Mouse (Mus musculus): ENCODE measurements around the gene Arrdc4. TPM values are rescaled to one million over a fixed set of nuclear protein-coding genes. Genes with fewer than 3 reads are reported as not detected.

The Arrdc4 gene
- total and polyA plus RNA-seq, 3 experiments, result not detected

DNA sequence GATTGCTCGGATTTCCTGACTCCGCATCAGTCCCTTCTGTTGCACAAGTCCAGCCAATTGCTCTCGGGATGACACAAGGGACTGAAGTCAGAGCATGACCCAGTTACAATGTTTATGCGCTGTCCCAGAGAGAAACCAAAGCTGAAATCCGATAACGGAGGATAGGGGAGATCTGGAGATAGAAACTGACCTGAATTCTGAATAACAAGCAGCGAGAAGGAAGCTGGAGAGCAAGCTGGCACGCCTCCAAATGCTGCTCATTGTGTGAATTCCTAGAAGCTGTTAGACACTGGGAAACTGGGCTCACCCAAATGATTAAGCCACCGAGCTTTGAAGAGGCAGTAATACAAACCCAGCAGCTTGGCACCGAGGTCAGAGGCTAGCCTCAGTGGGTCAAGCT is 31.5 kb downstream of the Arrdc4 start:
- dilution Hi-C loops (cut with MboI; ENCODE audit: extremely low pct_ligation_motif_present, extremely low pct_unique_long_range_greater_than_20kb, low sequenced_read_pairs), result no loop called here

GRCm38 (mm10) chr7:68716926-68717325 is 32.1 kb downstream of the Arrdc4 start:
- H3K36me3 ChIP-seq (replicated peaks in 1 of 2; ENCODE audit: control insufficient read depth in 1 of 2, insufficient read depth in 1 of 2, low read length in 1 of 2), result no peaks in the 10 kb centered on the region
- dilution Hi-C loops (cut with MboI; ENCODE audit: extremely low pct_ligation_motif_present, extremely low pct_unique_long_range_greater_than_20kb, low sequenced_read_pairs), result no loop called here
- no peak for DNase-seq (ENCODE audit: extremely low read depth)
- H3K27ac ChIP-seq (ENCODE audit: insufficient read depth, low read depth), result no peak overlapping the region
- H3K27me3 ChIP-seq (replicated peaks), result no peaks in the 10 kb centered on the region
- TF ChIP-seq MAFK (IDR thresholded peaks at IDR 0.05; ENCODE audit: insufficient replicate concordance, low read length), result no peak
- no peak for TF ChIP-seq KAT2A (IDR thresholded peaks at IDR 0.05; ENCODE audit: insufficient replicate concordance, low read length)
- TF ChIP-seq USF2 (conservative IDR thresholded peaks at IDR 0.05; ENCODE audit: low read depth, low read length), result no peak
- TF ChIP-seq SIN3A (IDR thresholded peaks at IDR 0.05; ENCODE audit: low read length), result no peak
- TF ChIP-seq JUN (IDR thresholded peaks at IDR 0.05; ENCODE audit: insufficient read depth, low read depth, low read length), result no peak
- TF ChIP-seq ZKSCAN1 (IDR thresholded peaks at IDR 0.05; ENCODE audit: borderline replicate concordance, low read depth, low read length), result no peak
- TF ChIP-seq UBTF (IDR thresholded peaks at IDR 0.05; ENCODE audit: low read depth, low read length), result no peak
- no peak for TF ChIP-seq IRF4 (IDR thresholded peaks at IDR 0.05; ENCODE audit: low read depth, low read length)
- no peak for TF ChIP-seq POLR2A (IDR thresholded peaks at IDR 0.05; ENCODE audit: low read depth, low read length)
- no peak for TF ChIP-seq MYC (IDR thresholded peaks at IDR 0.05; ENCODE audit: low read depth, low read length)
- no peak for TF ChIP-seq ZNF384 (IDR thresholded peaks at IDR 0.05; ENCODE audit: low read depth, low read length)
- no peak for TF ChIP-seq RCOR1 (conservative IDR thresholded peaks at IDR 0.05; ENCODE audit: low read depth, low read length)
- no peak for TF ChIP-seq CHD2 (IDR thresholded peaks at IDR 0.05; ENCODE audit: low read length)
- H3K4me2 ChIP-seq (ENCODE audit: insufficient read depth, low read depth, poor library complexity, severe bottlenecking), result no peak overlapping the region
- no peak overlapping the region for H3K4me3 ChIP-seq (replicated peaks in 1 of 3; ENCODE audit: low read depth in 2 of 3, low read length in 2 of 3, poor library complexity in 1 of 3)
- H3K9me3 ChIP-seq (replicated peaks; ENCODE audit: low read length), result peaks cover 72% of the 10 kb centered on the region
- no peak overlapping the region for H3K9ac ChIP-seq (ENCODE audit: insufficient read depth, low read depth)
- in situ Hi-C loops (cut with MboI; ENCODE audit: low pct_ligation_motif_present, low pct_unique_long_range_greater_than_20kb, low sequenced_read_pairs), result no loop called here
- H3K4me1 ChIP-seq (ENCODE audit: control insufficient read depth in 1 of 2, insufficient read depth in 2 of 2), result no peaks in the 10 kb centered on the region
- H3K79me2 ChIP-seq (replicated peaks; ENCODE audit: control insufficient read depth, extremely low read depth, insufficient read depth, poor library complexity, severe bottlenecking), result no peaks in the 10 kb centered on the region

More for the DNA sequence above, 31.5 kb downstream of the Arrdc4 start:
- Histone ChIP-seq H3K4me2 (ENCODE audit: insufficient read depth, low read depth, poor library complexity, severe bottlenecking) (no peak overlapping the region), H3K27ac (ENCODE audit: insufficient read depth, low read depth) (no peak overlapping the region), H3K4me3 (replicated peaks in 1 of 3; ENCODE audit: low read depth in 2 of 3, low read length in 2 of 3, poor library complexity in 1 of 3) (no peak overlapping the region), H3K79me2 (replicated peaks; ENCODE audit: control insufficient read depth, extremely low read depth, insufficient read depth, poor library complexity, severe bottlenecking) (no peaks in the 10 kb centered on the region), H3K9me3 (replicated peaks; ENCODE audit: low read length) (peaks cover 74% of the 10 kb centered on the region), H3K4me1 (ENCODE audit: control insufficient read depth in 1 of 2, insufficient read depth in 2 of 2) (no peaks in the 10 kb centered on the region), H3K27me3 (replicated peaks) (no peaks in the 10 kb centered on the region), H3K9ac (ENCODE audit: insufficient read depth, low read depth) (no peak overlapping the region), H3K36me3 (replicated peaks in 1 of 2; ENCODE audit: control insufficient read depth in 1 of 2, insufficient read depth in 1 of 2, low read length in 1 of 2) (no peaks in the 10 kb centered on the region)
- in situ Hi-C loops (cut with MboI; ENCODE audit: low pct_ligation_motif_present, low pct_unique_long_range_greater_than_20kb, low sequenced_read_pairs), result no loop called here
- no peak for DNase-seq (ENCODE audit: extremely low read depth)
- TF ChIP-seq E2F4 (IDR thresholded peaks at IDR 0.05; ENCODE audit: insufficient replicate concordance, low read depth, low read length) (no peak), RAD21 (IDR thresholded peaks at IDR 0.05; ENCODE audit: low read depth, low read length) (no peak), UBTF (IDR thresholded peaks at IDR 0.05; ENCODE audit: low read depth, low read length) (no peak), SMC3 (IDR thresholded peaks at IDR 0.05; ENCODE audit: low read depth, low read length) (no peak), ZNF384 (IDR thresholded peaks at IDR 0.05; ENCODE audit: low read depth, low read length) (no peak), SIN3A (IDR thresholded peaks at IDR 0.05; ENCODE audit: low read length) (no peak), IRF4 (IDR thresholded peaks at IDR 0.05; ENCODE audit: low read depth, low read length) (no peak), ZKSCAN1 (IDR thresholded peaks at IDR 0.05; ENCODE audit: borderline replicate concordance, low read depth, low read length) (no peak), MYC (IDR thresholded peaks at IDR 0.05; ENCODE audit: low read depth, low read length) (no peak), NRF1 (IDR thresholded peaks at IDR 0.05; ENCODE audit: low read depth, low read length) (no peak), POLR2A (IDR thresholded peaks at IDR 0.05; ENCODE audit: low read depth, low read length) (no peak), TCF12 (IDR thresholded peaks at IDR 0.05; ENCODE audit: low read depth, low read length) (no peak), CHD1 (IDR thresholded peaks at IDR 0.05; ENCODE audit: low read depth, low read length) (no peak), ZC3H11A (IDR thresholded peaks at IDR 0.05; ENCODE audit: low read depth, low read length) (no peak), BHLHE40 (IDR thresholded peaks at IDR 0.05; ENCODE audit: low read depth, low read length) (no peak)

Measured in CH12.LX (cell line).